In the genomic region with DNA sequence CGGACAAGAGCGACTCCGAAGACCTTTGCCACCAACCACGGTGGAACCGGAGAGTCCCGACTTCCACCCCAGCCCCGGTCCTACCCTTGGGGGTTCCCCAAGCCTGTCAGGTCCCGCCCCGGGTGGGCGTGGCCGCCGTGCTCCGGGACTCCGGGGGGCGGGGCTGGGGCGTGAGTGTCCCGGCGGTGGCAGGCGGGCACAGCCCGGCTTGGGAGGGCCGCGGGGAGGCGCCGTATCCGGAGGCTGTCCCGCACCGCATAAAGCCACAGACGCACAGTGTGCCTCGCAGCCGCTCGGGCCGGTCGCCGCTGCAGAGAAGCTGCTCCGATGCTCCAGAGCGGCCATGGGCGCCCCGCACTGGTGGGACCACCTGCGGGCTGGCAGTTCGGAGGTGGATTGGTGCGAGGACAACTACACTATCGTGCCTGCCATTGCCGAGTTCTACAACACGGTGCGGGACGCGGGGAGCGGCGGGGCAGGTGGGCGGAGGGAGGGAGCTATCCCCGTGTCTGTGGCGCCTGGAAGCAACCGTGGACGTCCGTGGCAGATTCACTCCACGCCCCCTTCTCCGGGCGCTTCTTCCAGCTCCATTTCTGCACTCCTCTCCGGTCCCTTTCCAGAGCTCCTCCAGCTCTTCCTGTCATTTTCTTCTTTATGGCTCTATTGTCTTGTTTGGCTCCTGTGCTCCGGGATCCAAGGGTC, we compare ENCODE assay signal across 8 mouse cellular contexts. TPM values are rescaled to one million over a fixed set of nuclear protein-coding genes. Genes with fewer than 3 reads are reported as not detected.
DNase-seq lines count a peak whose midpoint lies in the region; ATAC-seq lines count a peak whose summit lies in the region.

A gene (plus strand): TSS at position 251 of the 702 bp plus-strand sequence.

- H3K9ac ChIP-seq in heart, embryonic 14.5 days (ENCODE audit: low read length): peak within 1 kb of the TSS; percentile 75
- peak within 1 kb of the TSS; percentile 67 for H3K9ac ChIP-seq in liver, embryonic 11.5 days (ENCODE audit: low read depth, low read length)

- peak; percentile 96 for DNase-seq in CD4-positive, CD25-positive, alpha-beta regulatory T cell, adult 2 months (ENCODE audit: low read depth, low spot score)
- peak; percentile 83 for DNase-seq in c-Kit-positive CD71-negative TER-119-negative erythroid progenitor cells, embryonic 14.5 days (ENCODE audit: low read depth)
- peak; percentile 66 for DNase-seq in forebrain, embryonic 10.5 days (ENCODE audit: extremely low spot score, low spot score)
- DNase-seq in kidney, postnatal 10 days: peak; percentile 98
- DNase-seq in liver, embryonic 11.5 days (ENCODE audit: low spot score): peak; percentile 84
- peak; percentile 78 to 84 for DNase-seq in spleen, postnatal 14 days (ENCODE audit: low spot score in 2 of 2)

- WGBS in forebrain, embryonic 10.5 days: under 1% methylated on average over 59 of the region's 60 CpGs
- WGBS in heart, embryonic 14.5 days: under 1% methylated on average over 59 of the region's 60 CpGs
- WGBS in liver, embryonic 11.5 days: under 1% methylated on average over 60 of the region's 60 CpGs

- no peaks in the 10 kb centered on the region for H3K36me3 ChIP-seq in forebrain, embryonic 10.5 days (replicated peaks)
- no peaks in the 10 kb centered on the region for H3K36me3 ChIP-seq in heart, embryonic 14.5 days (ENCODE audit: control insufficient read depth, insufficient read depth, low read length)
- H3K36me3 ChIP-seq in liver, embryonic 11.5 days (ENCODE audit: control insufficient read depth, insufficient read depth, low read length): no peaks in the 10 kb centered on the region

- peak within 1 kb of the TSS; percentile 95 for H3K4me2 ChIP-seq in heart, embryonic 14.5 days (ENCODE audit: low read length)
- peak within 1 kb of the TSS; percentile 100 for H3K4me2 ChIP-seq in liver, embryonic 11.5 days

- ATAC-seq in heart, embryonic 14.5 days (ENCODE audit: insufficient number of reproducible peaks, insufficient read depth, low FRiP score, low read depth): peak; percentile 96
- peak; percentile 93 for ATAC-seq in liver, embryonic 11.5 days (replicated peaks; ENCODE audit: low FRiP score)
- peak; percentile 81 for ATAC-seq in monocyte, adult 5-6 weeks (replicated peaks; ENCODE audit: insufficient number of reproducible peaks, low FRiP score, low TSS enrichment, poor library complexity, severe bottlenecking)

- H3K4me3 ChIP-seq in forebrain, embryonic 10.5 days: peak within 1 kb of the TSS; percentile 80
- peak within 1 kb of the TSS; percentile 59 to 73 for H3K4me3 ChIP-seq in heart, embryonic 14.5 days (ENCODE audit: control insufficient read depth in 1 of 2, insufficient read depth in 1 of 2, low read depth in 1 of 2, low read length in 2 of 2)
- peak within 1 kb of the TSS; percentile 72 for H3K4me3 ChIP-seq in liver, embryonic 11.5 days (ENCODE audit: low read depth, low read length)

- H3K9me3 ChIP-seq in forebrain, embryonic 10.5 days: no peaks in the 10 kb centered on the region
- no peaks in the 10 kb centered on the region for H3K9me3 ChIP-seq in heart, embryonic 14.5 days (ENCODE audit: control insufficient read depth, low read length)
- H3K9me3 ChIP-seq in liver, embryonic 11.5 days (ENCODE audit: control insufficient read depth, low read length): no peaks in the 10 kb centered on the region

- H3K4me1 ChIP-seq in forebrain, embryonic 10.5 days: peaks cover 25% of the 10 kb centered on the region
- H3K4me1 ChIP-seq in heart, embryonic 14.5 days (ENCODE audit: control insufficient read depth in 2 of 2, insufficient read depth in 2 of 2, low read length in 2 of 2): no peaks in the 10 kb centered on the region
- peaks cover 2% of the 10 kb centered on the region; the same call in 1 of the 2 replicates for H3K4me1 ChIP-seq in liver, embryonic 11.5 days (replicated peaks; ENCODE audit: control insufficient read depth, insufficient read depth, low read length)

- peak within 1 kb of the TSS; percentile 80 for H3K27ac ChIP-seq in forebrain, embryonic 10.5 days
- peak within 1 kb of the TSS; percentile 29 to 44; a peak in 3 of 4 replicates for H3K27ac ChIP-seq in heart, embryonic 14.5 days (replicated peaks in 1 of 2; ENCODE audit: control insufficient read depth in 1 of 2, insufficient read depth in 1 of 2, low read depth in 2 of 2, low read length in 2 of 2)
- 0 out of 2 replicates have a peak within 1 kb of the TSS, but pooled peaks have one; percentile 28 for H3K27ac ChIP-seq in liver, embryonic 11.5 days (ENCODE audit: low read depth, low read length)

- H3K27me3 ChIP-seq in forebrain, embryonic 10.5 days (ENCODE audit: poor library complexity, severe bottlenecking): peaks cover 51% of the 10 kb centered on the region
- peaks cover 3% of the 10 kb centered on the region; the same call in 1 of the 2 replicates for H3K27me3 ChIP-seq in heart, embryonic 14.5 days (ENCODE audit: control insufficient read depth, insufficient read depth, low read length)
- H3K27me3 ChIP-seq in liver, embryonic 11.5 days (replicated peaks; ENCODE audit: control insufficient read depth, insufficient read depth, low read length): peaks cover 3% of the 10 kb centered on the region; the same call in 1 of the 2 replicates

RNA-seq across cellular contexts. Expression of the gene that starts here (rescaled TPM):
- polyA plus RNA-seq in forebrain, embryonic 10.5 days (2016; fragmentation: Nextera tagmentation; extraction: Ambion mirVana): 8.0 and 8.8 TPM in 2 replicates
- 35.1 and 38.0 TPM in 2 replicates for polyA plus RNA-seq in heart, embryonic 14.5 days (2014; fragmentation: Nextera tagmentation; extraction: Ambion mirVana)
- 16.3 and 19.4 TPM in 2 replicates for polyA plus RNA-seq in liver, embryonic 11.5 days (2014; fragmentation: Nextera tagmentation; extraction: Ambion mirVana)
- total RNA-seq in monocyte, adult 5-6 weeks (2017): 0.64 to 5.0 TPM (median 1.8 TPM) in 3 replicates

Comparison
In these comparisons a context has a peak if more than half of its experiments do, and no peak if none do; other contexts are left out.
1. Peak in every context shown above with its lines: DNase-seq, ATAC-seq, H3K4me3 ChIP-seq and H3K27ac ChIP-seq.
2. H3K27ac ChIP-seq: peak in every context shown above with its lines; median percentile 80 in forebrain, embryonic 10.5 days; 36 in heart, embryonic 14.5 days; 28 in liver, embryonic 11.5 days.